Mouse (Mus musculus) urinary bladder, adult 2 months (tissue): ENCODE measurements at regions not wholly inside any gene's neighbourhood (a gene's known extent, or its start where the extent isn't known, plus 50 kb on each side); places are given as distances from the start of the nearest gene placed in this dataset.

ENCODE experiments used
- DNase-seq: peaks from one replicate; pipeline ENCODE4 v3.0.0; 2022; ENCODE audit warnings: low spot score

DNA sequence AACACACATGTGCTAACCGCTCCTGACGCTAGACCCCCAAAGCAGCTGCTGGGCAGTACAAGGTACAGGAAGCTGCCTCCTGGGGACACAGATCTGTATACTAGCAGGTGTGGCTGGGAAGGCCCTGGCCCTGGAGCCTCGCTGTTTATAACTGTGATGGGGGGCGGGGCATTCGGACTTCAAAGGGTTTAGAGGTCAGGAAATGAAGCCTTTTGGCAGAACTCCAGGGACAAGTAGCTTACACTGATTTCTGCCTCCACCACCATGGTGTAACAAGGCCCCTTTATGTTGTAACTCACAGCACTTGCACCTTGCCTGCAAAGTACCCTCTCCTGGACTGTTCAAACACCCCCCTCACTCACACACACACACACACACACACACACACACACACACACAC lies 215.5 kb upstream of the Rreb1 start:
- DNase-seq: no peak

DNA sequence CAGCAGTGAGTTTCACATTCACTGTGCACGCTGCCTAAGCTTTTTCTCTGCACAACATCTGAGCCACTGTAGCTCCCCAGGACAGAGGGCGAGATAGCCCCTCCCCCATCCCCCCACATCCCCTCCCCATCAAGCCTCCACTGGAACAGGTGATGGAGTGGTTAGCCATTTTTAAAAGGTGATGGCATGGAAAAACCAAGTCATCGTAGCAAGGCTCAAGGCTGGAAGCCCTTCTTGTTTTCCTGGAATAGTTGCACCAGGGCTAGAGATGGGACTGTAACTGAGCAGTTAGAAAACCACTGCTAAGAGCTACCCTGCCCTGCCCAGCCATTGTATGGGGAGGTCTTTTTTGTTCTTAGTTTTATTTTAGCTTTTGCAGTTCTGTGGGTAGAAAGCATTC lies 209.1 kb upstream of the Rreb1 start:
- DNase-seq: no peak

DNA sequence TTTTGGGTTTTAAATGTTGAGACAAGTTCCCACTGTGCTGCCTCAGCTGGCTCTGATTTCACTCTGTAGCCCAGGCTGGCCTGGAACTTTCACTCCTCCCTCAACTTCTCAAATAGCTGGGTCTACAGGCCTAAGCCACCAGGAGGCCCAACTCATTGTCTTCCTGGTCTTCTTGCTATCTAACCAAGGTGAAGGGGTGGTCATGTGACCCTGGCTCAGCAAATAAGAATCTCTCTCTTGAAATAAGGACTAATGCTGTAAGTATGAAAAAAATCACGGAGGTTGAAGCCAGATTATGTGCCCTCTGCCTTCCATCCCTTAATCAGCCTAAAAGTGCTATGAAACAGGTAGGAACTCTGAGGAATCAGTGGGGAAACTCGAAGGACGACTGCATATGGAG lies 208.7 kb upstream of the Rreb1 start:
- no peak for DNase-seq

DNA sequence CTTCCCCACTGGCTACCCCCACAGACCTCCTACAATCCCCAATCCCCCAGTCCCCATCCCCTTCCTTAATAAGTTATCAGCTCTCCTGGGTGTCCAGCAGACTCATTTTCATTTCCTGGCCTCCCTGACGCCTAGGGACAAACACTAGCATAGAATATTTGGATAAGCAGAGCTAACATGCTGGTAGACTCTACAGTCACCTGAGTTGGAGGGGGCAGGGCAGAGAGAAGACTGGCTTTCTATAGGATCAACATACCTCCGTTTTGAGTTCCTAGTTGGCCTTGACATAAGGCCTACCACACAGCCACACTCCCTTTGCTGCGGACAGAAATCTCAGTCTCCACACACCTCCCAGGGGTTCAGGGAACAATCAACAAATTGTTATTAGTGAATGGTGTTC lies 205.2 kb upstream of the Rreb1 start:
- DNase-seq: no peak

DNA sequence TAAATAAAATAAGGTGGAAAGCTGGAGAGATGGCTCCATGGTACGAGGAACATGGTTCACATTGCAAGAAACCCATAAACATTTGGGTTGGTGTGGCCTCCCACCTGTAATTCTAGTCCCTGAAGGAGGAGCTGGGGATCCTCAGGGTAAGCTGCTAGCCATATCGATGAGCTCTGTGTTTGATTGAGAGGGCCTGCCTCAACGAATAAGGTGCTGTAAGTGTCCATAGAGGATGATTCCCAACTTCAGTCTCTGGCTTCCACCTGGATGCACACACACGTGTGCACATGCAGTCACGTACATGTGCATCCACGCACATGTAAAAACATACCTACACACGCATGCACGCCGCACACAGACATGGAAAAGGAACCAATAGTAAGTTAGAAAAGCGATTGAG lies 199.0 kb upstream of the Rreb1 start:
- DNase-seq: no peak

DNA sequence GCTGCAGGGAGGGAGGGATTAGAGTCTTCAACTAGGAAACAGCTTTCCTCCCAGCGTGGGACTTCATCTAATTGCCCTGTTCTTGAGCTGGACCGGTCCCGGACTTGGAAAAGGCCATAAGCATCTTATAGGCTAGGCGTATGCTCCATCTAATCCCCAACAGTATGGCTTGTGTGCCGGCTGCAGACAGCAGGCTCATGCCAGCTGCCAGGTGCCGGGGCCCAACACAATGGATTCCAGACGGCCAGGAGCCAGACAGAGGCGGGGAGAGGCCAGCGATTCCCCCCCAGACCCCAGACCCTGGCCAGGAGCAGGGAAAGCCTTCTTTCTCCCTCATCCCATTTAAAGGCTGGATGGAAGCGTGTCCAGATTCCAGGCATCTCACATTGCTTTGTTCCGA lies 198.4 kb upstream of the Rreb1 start:
- DNase-seq: no peak

DNA sequence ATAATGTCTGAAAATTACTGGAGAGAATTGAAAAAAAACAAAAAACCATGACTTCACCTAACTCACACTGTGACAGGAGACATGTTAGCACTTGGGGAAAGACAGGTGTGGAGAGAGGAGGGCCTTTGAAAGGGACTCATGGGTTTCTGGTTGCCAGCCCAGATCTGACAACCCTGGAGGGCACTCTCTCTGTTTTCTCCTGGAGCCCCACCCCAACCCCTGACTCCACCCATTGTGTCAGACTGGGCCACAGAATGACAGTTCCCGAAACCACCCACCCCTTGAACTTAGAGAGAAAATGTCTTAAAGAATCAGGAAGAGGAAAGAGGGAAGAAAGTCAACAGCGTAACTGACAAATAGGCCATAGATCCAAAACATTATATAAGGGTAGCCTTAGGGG lies 197.4 kb upstream of the Rreb1 start:
- DNase-seq: no peak

GRCm38 (mm10) chr13:37581374-37581773 lies 196.8 kb upstream of the Rreb1 start:
- no peak for DNase-seq

GRCm38 (mm10) chr13:37585476-37585875 lies 192.7 kb upstream of the Rreb1 start:
- no peak for DNase-seq

GRCm38 (mm10) chr13:37586511-37586910 lies 191.7 kb upstream of the Rreb1 start:
- no peak for DNase-seq

GRCm38 (mm10) chr13:37587911-37588310 lies 190.3 kb upstream of the Rreb1 start:
- no peak for DNase-seq

- no peak for DNase-seq
These were observed 189.5 kb upstream of the Rreb1 start for GRCm38 (mm10) chr13:37588528-37589176.

GRCm38 (mm10) chr13:37592149-37592548 lies 186.1 kb upstream of the Rreb1 start:
- DNase-seq: no peak

- no peak for DNase-seq
These were observed 183.0 kb upstream of the Rreb1 start for GRCm38 (mm10) chr13:37595196-37595595.

DNA sequence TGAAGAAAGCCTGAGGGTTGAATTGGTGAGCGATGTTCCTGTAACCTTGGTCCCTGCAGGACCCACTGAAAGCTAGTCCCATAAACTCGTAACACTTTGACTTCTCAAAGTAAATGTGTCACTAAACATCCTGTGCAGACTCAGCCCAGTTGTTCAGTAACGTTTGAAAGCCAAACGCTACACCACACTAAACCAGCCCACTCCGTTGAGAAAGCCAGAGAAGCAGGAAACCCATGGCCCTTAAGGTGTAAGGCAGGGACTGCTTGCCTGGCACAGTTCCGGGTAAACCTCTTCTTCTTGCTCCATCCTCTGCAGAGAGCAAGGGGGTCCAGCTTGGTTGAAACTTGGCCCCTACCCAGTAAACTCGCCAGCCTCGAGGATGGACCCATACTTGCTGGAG lies 180.6 kb upstream of the Rreb1 start:
- DNase-seq: no peak

GRCm38 (mm10) chr13:37598165-37598775 lies 179.9 kb upstream of the Rreb1 start:
- no peak for DNase-seq

DNA sequence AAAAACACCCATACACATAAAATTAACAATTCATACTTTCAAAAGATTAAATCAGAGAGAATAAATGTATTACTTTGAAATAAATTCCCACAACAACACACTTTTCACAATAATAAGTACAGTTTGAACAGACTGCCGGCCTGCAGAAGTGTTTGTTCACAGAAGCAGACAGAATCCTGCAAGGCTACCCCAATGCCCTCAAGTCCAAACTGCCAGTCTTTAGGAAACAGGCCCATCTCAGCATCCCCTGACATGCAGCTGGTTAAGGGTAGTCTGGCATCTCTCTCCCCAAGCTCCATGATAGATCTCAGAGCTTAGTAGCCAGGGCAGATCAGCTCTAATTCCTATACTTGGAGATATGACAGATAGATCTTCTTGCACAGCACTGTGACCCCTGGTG lies 178.5 kb upstream of the Rreb1 start:
- no peak for DNase-seq

DNA sequence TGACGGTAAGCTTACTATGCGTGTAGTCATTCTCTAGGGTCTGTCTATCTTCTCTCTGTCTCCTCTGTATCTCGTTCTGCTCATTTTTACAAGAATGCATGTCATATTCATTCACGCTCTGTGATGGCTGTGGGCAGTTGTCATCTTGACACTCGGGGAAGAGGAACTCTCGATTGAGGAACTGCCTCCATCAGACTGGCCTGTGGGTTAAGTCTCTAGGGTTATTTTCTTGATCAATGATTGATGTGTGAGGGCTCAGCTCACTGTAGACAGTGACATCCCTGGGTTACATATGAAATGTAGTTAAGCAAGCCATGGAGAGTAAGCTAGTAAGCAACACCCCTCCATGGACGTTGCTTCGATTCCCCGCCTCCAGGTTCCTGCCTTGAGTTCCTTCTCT lies 178.0 kb upstream of the Rreb1 start:
- no peak for DNase-seq

DNA sequence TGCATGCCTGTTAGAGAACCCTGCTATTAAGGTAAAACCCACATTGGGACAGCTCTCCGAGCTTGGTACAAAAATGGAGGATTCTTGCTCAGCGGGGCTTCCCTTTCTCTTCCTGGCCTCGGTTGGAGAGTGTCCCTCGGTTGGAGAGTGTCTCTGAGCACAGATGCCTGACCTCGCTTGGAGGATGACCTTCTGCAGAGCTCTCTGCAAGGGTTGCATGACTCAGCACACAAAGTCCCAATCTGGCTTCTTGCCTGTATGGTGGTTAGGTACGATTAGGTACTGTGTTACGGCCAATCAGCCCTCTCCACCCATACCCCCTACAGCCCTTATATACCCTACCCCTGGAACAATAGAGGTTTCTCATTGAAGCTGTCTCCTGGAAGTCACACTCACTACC lies 177.1 kb upstream of the Rreb1 start:
- DNase-seq: no peak

GRCm38 (mm10) chr13:37602256-37602655 lies 175.9 kb upstream of the Rreb1 start:
- DNase-seq: no peak

GRCm38 (mm10) chr13:37603226-37603994 lies 174.8 kb upstream of the Rreb1 start:
- no peak for DNase-seq

DNA sequence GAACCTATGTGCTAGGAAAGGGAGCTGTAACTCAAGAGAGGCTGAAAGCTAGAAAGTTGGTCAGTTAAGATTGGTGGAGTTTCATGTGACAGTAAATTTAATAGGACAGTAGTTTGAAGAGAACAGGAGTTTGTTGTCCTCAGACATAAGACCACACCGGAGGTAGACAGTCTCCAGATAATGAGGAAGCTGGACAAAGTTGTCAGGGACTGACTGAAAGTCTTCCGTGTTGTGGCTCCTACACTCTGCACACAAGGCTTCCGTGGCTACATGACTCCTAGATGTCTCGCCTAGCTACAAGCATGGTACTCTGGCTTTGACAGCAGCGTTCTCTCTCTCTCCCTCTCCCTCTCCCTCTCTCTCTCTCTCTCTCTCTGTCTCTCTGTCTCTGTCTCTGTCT lies 171.9 kb upstream of the Rreb1 start:
- no peak for DNase-seq

GRCm38 (mm10) chr13:37609085-37609484 lies 169.1 kb upstream of the Rreb1 start:
- no peak for DNase-seq
